Mouse (Mus musculus) embryonic facial prominence, embryonic 11.5 days (tissue): ENCODE measurements at regions not wholly inside any gene's neighbourhood (a gene's known extent, or its start where the extent isn't known, plus 50 kb on each side); places are given as distances from the start of the nearest gene placed in this dataset.

Experiments used
- ATAC-seq: fragments of 200-750 bp; cut with Nextera tagmentation; replicated peaks from 2 replicates; pipeline ENCODE4 v1.8.0; 2017; ENCODE audit warnings: low read depth; ENCODE audit not compliant: insufficient number of reproducible peaks, low FRiP score, low TSS enrichment
- DNase-seq: peaks from one replicate; pipeline ENCODE4 v3.0.0-alpha.2; 2015; ENCODE audit warnings: low spot score
- H3K27ac ChIP-seq: fragments of 300-500 bp; sonication (generic); replicated peaks from 2 replicates; pipeline ENCODE4 v1.5.1; 2014; ENCODE audit warnings: mild to moderate bottlenecking, low read depth, low read length, control low read depth
- H3K27me3 ChIP-seq: fragments of 300-500 bp; sonication (generic); 2 replicates; pipeline ENCODE4 v1.6.1; 2014; ENCODE audit warnings: mild to moderate bottlenecking, low read length, moderate library complexity, mixed read lengths; ENCODE audit not compliant: control insufficient read depth, insufficient read depth
- H3K36me3 ChIP-seq: fragments of 300-500 bp; sonication (generic); replicated peaks from 2 replicates; pipeline ENCODE4 v1.6.1; 2014; ENCODE audit warnings: low read depth, mild to moderate bottlenecking, low read length, moderate library complexity, mixed read lengths; ENCODE audit not compliant: control insufficient read depth, insufficient read depth
- H3K4me1 ChIP-seq: fragments of 300-500 bp; sonication (generic); 2 replicates; pipeline ENCODE4 v1.6.1; 2014; ENCODE audit warnings: low read length, mixed read lengths; ENCODE audit not compliant: control insufficient read depth, insufficient read depth
- H3K4me2 ChIP-seq: fragments of 300-500 bp; sonication (generic); 2 replicates; pipeline ENCODE4 v1.6.1; 2014; ENCODE audit warnings: low read depth, mild to moderate bottlenecking, control low read depth, low read length, moderate library complexity
- H3K4me3 ChIP-seq: fragments of 300-500 bp; sonication (generic); 2 replicates; pipeline ENCODE4 v1.5.1; 2014; ENCODE audit warnings: low read depth, low read length, control low read depth
- H3K9ac ChIP-seq: fragments of 300-500 bp; sonication (generic); replicated peaks from 2 replicates; pipeline ENCODE4 v1.6.1; 2014; ENCODE audit warnings: mild to moderate bottlenecking, control low read depth, low read length
- H3K9me3 ChIP-seq: fragments of 300-500 bp; sonication (generic); replicated peaks from 2 replicates; pipeline ENCODE4 v1.6.1; 2016; ENCODE audit warnings: mild to moderate bottlenecking, low read length, inconsistent platforms, mixed read lengths; ENCODE audit not compliant: control insufficient read depth
- WGBS: fragments of 180-500 bp; shearing (Covaris S2); extraction: QIAGEN DNeasy Blood & Tissue Kit; methylation state at CpG from one replicate; pipeline ENCODE4 v1.1.7; 2014; 5-methylcytosine and 5-hydroxymethylcytosine counted together

DNA sequence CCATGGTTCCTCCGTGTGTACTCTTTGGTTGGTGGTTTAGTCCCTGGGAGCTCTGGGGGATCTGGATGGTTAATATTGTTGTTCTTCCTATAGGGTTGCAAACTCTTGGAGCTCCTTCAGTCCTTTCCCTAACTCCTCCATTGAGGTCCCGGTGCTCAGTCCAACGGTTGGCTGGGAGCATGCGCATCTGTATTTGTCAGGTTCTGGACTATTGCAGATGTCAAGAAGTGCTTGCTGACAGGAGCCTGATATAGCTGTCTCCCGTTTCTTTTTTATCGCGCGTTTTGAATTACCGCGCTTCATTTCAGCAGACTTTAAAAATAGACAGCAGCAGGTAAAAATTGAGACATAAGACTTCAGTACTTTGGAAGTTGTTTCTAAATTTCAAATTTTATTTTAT is 518.3 kb upstream of the Adgrl2 start:
- H3K9ac ChIP-seq = no peak overlapping the region
- H3K4me1 ChIP-seq = no peaks in the 10 kb centered on the region
- no peak overlapping the region for H3K27ac ChIP-seq
- no peak for DNase-seq
- WGBS = 94% methylated on average over 10 of the region's 10 CpGs
- no peak overlapping the region for H3K4me2 ChIP-seq
- ATAC-seq = no peak
- H3K9me3 ChIP-seq = no peaks in the 10 kb centered on the region
- H3K4me3 ChIP-seq = no peak overlapping the region
- H3K27me3 ChIP-seq = no peaks in the 10 kb centered on the region
- no peaks in the 10 kb centered on the region for H3K36me3 ChIP-seq

GRCm38 (mm10) chr3:149505692-149506091 is 515.3 kb upstream of the Adgrl2 start:
- Histone ChIP-seq H3K4me1 (no peaks in the 10 kb centered on the region), H3K9me3 (no peaks in the 10 kb centered on the region), H3K36me3 (no peaks in the 10 kb centered on the region), H3K27ac (no peak overlapping the region), H3K9ac (no peak overlapping the region), H3K27me3 (no peaks in the 10 kb centered on the region), H3K4me3 (no peak overlapping the region), H3K4me2 (no peak overlapping the region)
- DNase-seq (no peak), ATAC-seq (no peak)
- WGBS = 81% methylated on average over 9 of the region's 9 CpGs

DNA sequence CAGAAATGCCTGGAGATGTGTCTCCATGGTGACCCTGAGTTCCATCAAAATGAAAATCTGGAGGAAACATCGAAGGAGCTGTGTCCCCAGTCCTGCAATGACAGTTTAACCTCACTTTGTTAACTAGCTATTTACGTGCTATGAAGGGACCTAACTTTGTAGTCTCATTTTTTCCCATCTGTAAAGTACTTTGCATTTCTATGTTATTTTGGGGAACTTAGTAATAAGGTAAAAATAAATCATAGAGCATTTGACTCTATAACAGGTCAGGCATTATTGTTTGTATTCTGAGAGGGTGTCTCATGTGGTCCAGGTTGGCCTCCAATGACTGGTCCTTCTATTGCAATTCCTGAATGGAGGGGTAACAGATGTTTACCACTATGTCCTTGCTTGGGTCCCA is 513.6 kb upstream of the Adgrl2 start:
- no peaks in the 10 kb centered on the region for H3K4me1 ChIP-seq
- ATAC-seq (no peak), DNase-seq (no peak)
- H3K9ac ChIP-seq = no peak overlapping the region
- H3K27me3 ChIP-seq = no peaks in the 10 kb centered on the region
- H3K36me3 ChIP-seq = no peaks in the 10 kb centered on the region
- no peak overlapping the region for H3K4me2 ChIP-seq
- 87% methylated on average over 2 of the region's 2 CpGs for WGBS
- no peaks in the 10 kb centered on the region for H3K9me3 ChIP-seq
- no peak overlapping the region for H3K27ac ChIP-seq
- no peak overlapping the region for H3K4me3 ChIP-seq

- WGBS = 70% methylated on average over 3 of the region's 3 CpGs
- Histone ChIP-seq H3K4me2 (no peak overlapping the region), H3K27me3 (no peaks in the 10 kb centered on the region), H3K9ac (no peak overlapping the region), H3K4me1 (no peaks in the 10 kb centered on the region), H3K27ac (no peak overlapping the region), H3K4me3 (no peak overlapping the region), H3K36me3 (no peaks in the 10 kb centered on the region), H3K9me3 (no peaks in the 10 kb centered on the region)
- no peak for ATAC-seq
- no peak for DNase-seq
Observed at GRCm38 (mm10) chr3:149500130-149500529, 509.8 kb upstream of the Adgrl2 start.

- H3K4me2 ChIP-seq = no peak overlapping the region
- no peaks in the 10 kb centered on the region for H3K27me3 ChIP-seq
- H3K27ac ChIP-seq = no peak overlapping the region
- no peak overlapping the region for H3K4me3 ChIP-seq
- H3K4me1 ChIP-seq = no peaks in the 10 kb centered on the region
- 31% methylated on average over 1 of the region's 1 CpGs for WGBS
- H3K9me3 ChIP-seq = no peaks in the 10 kb centered on the region
- no peak overlapping the region for H3K9ac ChIP-seq
- DNase-seq (no peak), ATAC-seq (no peak)
- H3K36me3 ChIP-seq = no peaks in the 10 kb centered on the region
Observed at GRCm38 (mm10) chr3:149498765-149499164, 508.4 kb upstream of the Adgrl2 start.

DNA sequence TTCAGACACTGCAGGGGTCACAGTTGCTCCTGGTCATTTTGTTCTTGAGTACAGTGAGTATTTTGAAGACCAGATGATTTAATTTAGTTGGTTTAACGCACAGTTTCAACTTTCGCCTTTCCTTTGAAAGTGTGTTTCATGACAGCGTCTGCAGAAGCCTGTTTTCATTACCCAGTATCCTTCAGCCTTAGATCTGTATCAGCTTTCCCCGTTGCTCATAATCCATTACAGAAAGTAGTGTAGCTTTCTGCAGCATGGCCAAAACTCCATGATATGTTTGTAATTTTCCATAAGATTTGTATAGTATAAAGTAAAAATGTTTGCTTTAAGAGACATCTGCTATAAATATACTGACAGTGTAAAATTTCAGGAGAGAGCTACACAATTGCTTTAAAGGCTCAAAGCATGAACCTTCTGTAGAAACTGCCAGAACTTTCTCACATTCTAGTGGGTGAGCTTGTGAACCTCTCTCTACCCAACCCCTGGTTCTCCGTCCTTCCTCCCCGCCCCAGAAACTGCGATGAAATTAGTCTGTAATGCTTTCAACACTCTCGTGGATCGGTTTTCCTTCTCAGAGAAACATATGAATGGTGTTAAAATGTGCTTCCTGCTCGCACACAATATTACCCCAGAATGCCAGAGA is 506.6 kb upstream of the Adgrl2 start:
- Histone ChIP-seq H3K4me1 (no peaks in the 10 kb centered on the region), H3K9me3 (no peaks in the 10 kb centered on the region), H3K4me3 (no peak overlapping the region), H3K4me2 (no peak overlapping the region), H3K9ac (no peak overlapping the region), H3K27me3 (no peaks in the 10 kb centered on the region), H3K27ac (no peak overlapping the region), H3K36me3 (no peaks in the 10 kb centered on the region)
- DNase-seq = peak; percentile 73
- WGBS = 28% methylated on average over 10 of the region's 10 CpGs
- ATAC-seq = 0 out of 2 replicates have a peak, but pooled peaks have one; percentile 59

DNA sequence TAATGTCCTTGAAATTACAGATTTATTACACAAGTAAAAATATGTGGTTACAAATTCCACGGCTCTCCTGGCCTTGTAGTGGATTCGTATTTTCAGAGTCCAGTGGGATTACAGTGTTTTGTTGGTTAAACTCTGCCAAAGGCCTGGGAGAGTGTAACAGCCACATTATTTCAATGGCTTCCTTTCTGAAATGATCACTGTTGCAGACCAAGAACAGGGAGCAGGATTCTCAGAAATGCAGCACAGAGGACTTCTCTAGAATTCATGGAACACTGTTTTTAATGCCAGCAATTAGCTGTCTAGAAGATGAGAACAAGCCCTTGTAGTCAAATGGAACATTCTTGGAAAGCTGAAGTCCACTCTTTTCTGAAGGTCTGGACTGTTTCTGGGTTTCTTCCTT is 505.8 kb upstream of the Adgrl2 start:
- Histone ChIP-seq H3K27ac (no peak overlapping the region), H3K9me3 (no peaks in the 10 kb centered on the region), H3K9ac (no peak overlapping the region), H3K4me1 (no peaks in the 10 kb centered on the region), H3K27me3 (no peaks in the 10 kb centered on the region), H3K36me3 (no peaks in the 10 kb centered on the region), H3K4me3 (no peak overlapping the region), H3K4me2 (no peak overlapping the region)
- DNase-seq (no peak), ATAC-seq (no peak)
- WGBS = 52% methylated on average over 2 of the region's 2 CpGs

DNA sequence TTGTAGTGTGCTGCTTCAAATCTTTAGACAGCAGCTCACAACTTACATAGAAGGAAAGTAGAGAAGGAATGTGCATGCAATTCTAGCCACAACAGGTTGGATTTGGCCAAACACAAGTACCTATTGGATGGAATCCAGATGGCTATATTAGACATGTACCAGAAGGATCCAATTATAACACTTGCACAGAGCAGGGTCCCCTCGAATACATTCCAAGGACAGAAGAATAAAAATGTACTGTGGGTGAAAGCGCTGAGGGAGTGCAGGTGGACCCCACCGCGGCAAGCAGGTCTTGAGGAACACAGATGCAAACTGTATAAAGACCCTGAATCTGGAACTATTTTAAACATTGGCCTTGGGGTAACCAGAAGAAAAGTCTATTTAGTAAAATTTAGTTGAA is 497.8 kb upstream of the Adgrl2 start:
- Histone ChIP-seq H3K27ac (no peak overlapping the region), H3K9me3 (no peaks in the 10 kb centered on the region), H3K9ac (no peak overlapping the region), H3K4me1 (no peaks in the 10 kb centered on the region), H3K36me3 (no peaks in the 10 kb centered on the region), H3K4me2 (no peak overlapping the region), H3K27me3 (no peaks in the 10 kb centered on the region), H3K4me3 (no peak overlapping the region)
- WGBS = 44% methylated on average over 4 of the region's 4 CpGs
- ATAC-seq (peak; percentile 78; the same call in 1 of the 2 replicates), DNase-seq (peak; percentile 84)
